Mouse (Mus musculus) neural tube, embryonic 10.5 days (tissue): ENCODE data around the gene Mcee.

Experiments
- DNase-seq: peaks from one replicate; pipeline ENCODE4 v3.0.0-alpha.2; 2017; ENCODE audit warnings: low spot score; ENCODE audit errors: extremely low spot score

Gene Mcee

DNA sequence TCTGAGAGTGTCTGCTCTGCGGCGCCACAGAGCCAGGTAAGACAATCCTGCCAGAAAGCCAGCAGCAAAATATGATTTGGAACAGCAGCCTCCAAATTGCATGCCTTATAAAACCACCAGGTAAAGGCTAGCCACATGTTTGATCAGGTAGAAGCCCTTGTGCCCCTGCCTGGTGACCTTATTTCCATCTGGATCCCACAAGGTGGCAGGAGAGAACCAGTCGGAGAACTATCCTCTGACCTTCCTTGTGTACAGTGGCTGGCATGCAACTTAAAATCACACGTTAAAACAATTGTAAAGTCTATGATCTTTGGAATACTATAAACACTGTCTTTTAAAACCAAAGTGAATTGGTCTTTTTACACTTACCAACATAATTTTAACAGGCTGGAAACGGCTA, 32.5 kb downstream of the Mcee start:
- no peak for DNase-seq

DNA sequence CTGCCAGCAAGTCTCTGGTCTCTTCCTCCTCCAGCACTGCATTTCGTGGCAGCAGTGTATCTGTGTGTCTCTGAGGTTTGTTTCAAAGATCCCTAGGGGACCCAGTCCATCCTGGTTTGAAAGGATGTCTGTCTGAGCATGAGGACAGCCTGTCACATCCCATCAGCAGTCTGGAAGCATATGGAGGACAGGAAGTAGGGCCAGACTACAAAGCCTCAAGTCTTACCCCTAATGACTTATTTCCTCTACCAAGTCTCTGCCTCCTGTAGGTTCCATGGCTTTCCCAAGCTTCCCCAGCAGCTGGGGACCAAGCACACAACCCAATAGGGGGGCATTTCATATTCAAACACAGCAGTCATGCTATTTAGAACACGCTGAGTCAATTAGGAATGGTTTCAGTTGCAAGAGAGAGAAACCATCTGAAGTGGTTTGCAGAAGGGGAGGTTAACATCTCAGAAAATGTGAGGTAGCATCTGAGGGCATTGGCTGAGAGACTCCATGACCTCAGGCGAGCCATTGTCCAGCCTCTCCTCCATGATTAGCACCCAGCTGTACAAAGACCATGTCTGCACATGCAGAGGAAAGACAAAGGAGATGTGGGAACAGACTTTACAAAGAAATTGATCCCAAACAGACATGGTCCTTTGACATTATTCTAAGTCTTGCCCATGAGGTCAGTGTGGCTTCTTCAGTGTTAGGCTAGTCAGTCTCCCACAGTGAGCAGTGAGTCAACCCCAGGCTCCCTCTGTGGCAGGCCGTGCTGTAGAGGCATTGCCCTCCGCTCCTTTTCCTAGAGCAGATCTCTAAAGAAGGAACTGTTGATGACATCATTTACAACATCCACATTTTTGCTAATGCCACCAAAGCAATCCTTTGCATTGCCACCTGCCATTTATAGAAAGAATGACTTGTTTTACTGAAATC, 47.5 kb downstream of the Mcee start:
- DNase-seq: no peak

DNA sequence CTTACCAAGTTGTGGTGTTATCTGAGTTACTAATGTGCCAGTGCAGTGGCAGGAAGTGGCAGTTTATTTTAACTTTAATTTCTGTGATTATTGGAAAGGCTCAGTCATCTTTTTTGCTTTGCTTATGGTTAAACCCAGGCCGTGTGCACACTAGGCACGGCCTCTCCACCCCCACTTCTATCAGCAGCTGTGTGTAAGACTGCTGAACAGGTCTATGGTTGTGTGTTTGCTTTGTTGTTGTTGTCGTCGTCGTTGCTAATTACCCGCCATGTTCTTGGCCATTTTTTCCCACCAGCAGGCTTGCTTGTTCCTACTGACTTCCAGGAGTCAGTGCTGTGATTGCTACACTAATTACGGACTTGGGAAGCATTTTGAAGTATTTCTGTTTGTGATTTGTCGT, 48.1 kb downstream of the Mcee start:
- DNase-seq: no peak

DNA sequence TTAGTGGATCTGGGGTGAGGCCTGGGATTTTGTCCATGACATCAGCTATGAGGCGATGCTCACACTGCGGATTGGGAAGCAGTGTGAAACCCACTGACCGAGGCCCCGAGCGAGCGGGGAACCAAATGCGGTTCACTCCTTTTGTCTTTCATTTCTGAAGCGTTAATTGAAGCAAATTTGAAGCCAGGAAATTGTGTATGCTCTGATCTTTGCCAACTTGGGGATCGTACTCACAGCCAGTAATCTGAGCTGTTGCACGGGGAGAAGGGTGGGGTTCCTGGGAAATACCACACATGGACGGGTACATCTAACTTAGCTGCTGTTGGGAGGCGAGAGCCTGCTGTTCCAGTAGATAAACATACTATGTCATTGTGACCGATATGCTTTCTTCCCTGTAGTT, 58.2 kb downstream of the Mcee start:
- no peak for DNase-seq

GRCm38 (mm10) chr7:64451441-64451840, 59.0 kb downstream of the Mcee start:
- DNase-seq: peak; percentile 24

GRCm38 (mm10) chr7:64451861-64452382, 59.5 kb downstream of the Mcee start:
- DNase-seq: no peak

DNA sequence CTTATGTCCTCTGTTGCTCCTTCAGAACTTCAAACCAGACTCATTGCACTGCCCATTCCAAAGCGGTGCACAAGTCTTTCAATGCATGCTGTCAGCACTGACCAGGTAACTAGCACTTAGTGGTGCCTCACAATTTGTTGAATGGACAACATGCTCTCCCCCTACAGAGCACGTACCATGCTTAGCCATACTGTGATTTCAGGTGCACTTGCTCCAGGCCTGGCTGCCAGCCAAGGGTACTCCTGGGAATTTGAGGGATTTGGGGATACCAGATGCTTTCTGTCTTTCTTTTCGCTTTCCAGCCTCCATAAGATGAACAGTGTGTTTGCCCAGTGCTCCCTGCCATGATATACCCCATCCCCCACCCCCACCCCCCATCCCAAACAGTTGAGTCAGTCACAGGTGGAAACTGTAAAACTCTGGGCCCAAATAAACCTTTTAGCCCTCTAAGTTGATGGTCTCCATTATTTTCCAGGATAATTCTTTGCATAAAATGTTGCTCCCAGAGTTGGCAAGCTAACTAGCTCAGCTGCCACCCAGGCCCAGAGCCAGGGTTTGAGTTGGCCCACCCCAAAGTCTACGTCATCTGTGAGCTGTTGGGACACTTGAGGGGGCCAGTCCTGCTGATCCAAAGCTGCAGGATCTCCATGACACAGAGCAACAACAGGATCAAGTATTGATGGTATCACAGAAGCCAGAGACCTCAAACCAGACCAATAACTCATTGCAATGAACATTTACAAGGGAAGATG, 60.2 kb downstream of the Mcee start:
- DNase-seq: no peak

GRCm38 (mm10) chr7:64456176-64456575, 63.8 kb downstream of the Mcee start:
- no peak for DNase-seq

DNA sequence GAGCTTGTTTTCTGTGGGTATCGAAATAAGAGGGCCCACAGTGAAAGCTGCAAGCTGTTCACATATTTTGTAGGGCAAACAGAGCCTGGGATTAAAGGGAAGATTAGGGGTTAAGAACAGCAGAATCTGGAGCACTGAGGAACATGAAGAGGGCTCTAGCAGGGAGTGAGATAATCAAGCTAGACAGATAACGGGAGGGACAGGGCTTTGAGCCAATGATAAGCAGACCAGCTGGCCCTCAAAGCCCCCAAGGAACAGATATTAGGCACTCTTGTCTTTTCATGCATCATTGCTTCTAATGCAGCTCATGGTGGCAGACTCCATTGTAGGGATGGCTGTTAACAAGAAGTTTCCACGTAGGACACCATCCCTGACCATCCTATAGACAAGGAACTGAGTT, 64.3 kb downstream of the Mcee start:
- DNase-seq: no peak

DNA sequence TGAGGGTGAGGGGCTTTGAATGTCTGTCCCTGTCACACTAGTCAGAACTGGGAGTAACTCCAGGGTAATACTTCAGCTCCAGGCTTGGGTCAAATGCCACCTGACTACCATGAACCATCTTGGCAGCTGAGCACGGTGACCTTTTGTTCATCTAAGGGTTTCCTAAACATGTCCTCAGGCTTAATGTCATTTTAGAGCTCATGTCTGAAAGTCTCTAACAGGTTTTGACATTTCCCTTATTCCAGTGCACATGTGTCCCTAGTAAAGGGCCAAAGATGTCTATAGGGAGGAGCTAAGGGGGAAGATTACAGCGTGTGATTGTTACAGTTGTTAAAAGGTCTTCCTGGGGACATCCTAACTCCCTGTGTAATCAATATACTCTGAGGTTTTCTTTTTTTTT, 65.4 kb downstream of the Mcee start:
- DNase-seq: no peak
